Mouse (Mus musculus) bone marrow macrophage, adult 2 months (primary cell): Measurements from ENCODE around the gene Nup210.

Experiments
- CTCF ChIP-seq: IDR thresholded peaks from 2 replicates; pipeline ENCODE4 v1.5.1; 2012; ENCODE audit warnings: low read depth, mild to moderate bottlenecking, low read length, moderate library complexity
- POLR2A ChIP-seq: IDR thresholded peaks from 2 replicates; pipeline ENCODE4 v1.6.1; 2012; ENCODE audit warnings: mild to moderate bottlenecking, low read depth, low read length, borderline replicate concordance

- no peak for TF ChIP-seq CTCF
- TF ChIP-seq POLR2A: no peak
These were observed 43.8 kb upstream of the Nup210 start for GRCm38 (mm10) chr6:91160399-91160798.
